In the genomic region with DNA sequence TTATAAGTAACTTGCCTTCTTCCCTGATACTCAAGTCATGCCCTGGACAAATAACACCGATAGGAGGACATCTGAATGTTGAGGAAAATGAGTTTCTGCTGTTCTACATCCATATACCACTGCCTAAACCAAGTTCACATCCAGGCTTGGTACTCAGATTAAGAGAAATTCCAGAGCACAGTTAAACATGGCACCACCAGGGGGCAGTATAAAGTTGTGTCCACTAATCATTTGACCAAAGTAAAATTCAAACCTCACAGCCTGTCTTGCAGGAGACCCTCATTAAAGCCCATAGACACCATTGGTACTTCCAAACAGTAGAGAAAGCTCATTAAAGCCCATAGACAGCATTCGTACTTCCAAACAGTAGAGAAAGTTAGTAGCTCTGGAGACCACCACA, we compare ENCODE assay signal across 10 mouse cellular contexts.
A peak's percentile ranks its signal among the peaks of the same experiment; 100 is the strongest.
DNase-seq lines count a peak whose midpoint lies in the region; ATAC-seq lines count a peak whose summit lies in the region.
"Had no signal": no experiment of that assay in that cellular context is flagged by ENCODE, and none has a peak within 500 bp of the region (broad histone marks: within the 10 kb centered on the region; RNA-seq: fewer than 3 reads in every experiment).

No protein-coding gene starts in this region.

- no peaks in the 10 kb centered on the region for H3K27me3 ChIP-seq in midbrain, embryonic 10.5 days (ENCODE audit: low read depth, poor library complexity, severe bottlenecking)
- H3K27me3 ChIP-seq in midbrain, embryonic 16.5 days (ENCODE audit: control insufficient read depth, insufficient read depth, low read depth, low read length): no peaks in the 10 kb centered on the region
- H3K27me3 ChIP-seq: embryonic facial prominence, embryonic 12.5 days; limb, embryonic 13.5 days had no signal

- H3K9ac ChIP-seq in midbrain, embryonic 16.5 days (ENCODE audit: low read depth, low read length): no peak overlapping the region
- H3K9ac ChIP-seq: embryonic facial prominence, embryonic 12.5 days; limb, embryonic 13.5 days had no signal

- no peak overlapping the region for H3K27ac ChIP-seq in midbrain, embryonic 10.5 days (replicated peaks)
- H3K27ac ChIP-seq in midbrain, embryonic 16.5 days (ENCODE audit: low read length): no peak overlapping the region
- H3K27ac ChIP-seq: embryonic facial prominence, embryonic 12.5 days; limb, embryonic 13.5 days had no signal

- no peak overlapping the region for H3K4me3 ChIP-seq in midbrain, embryonic 10.5 days
- H3K4me3 ChIP-seq in midbrain, embryonic 16.5 days (ENCODE audit: low read depth, low read length): no peak overlapping the region
- H3K4me3 ChIP-seq: embryonic facial prominence, embryonic 12.5 days; limb, embryonic 13.5 days had no signal

- H3K9me3 ChIP-seq in midbrain, embryonic 10.5 days (replicated peaks): no peaks in the 10 kb centered on the region
- no peaks in the 10 kb centered on the region for H3K9me3 ChIP-seq in midbrain, embryonic 16.5 days (replicated peaks; ENCODE audit: control insufficient read depth, low read length, poor library complexity, severe bottlenecking)
- H3K9me3 ChIP-seq: embryonic facial prominence, embryonic 12.5 days; limb, embryonic 13.5 days had no signal

- ATAC-seq in midbrain, embryonic 16.5 days: no peak
- no peak for ATAC-seq in granulocyte monocyte progenitor cell, adult 5-6 weeks (replicated peaks; ENCODE audit: poor library complexity, severe bottlenecking)

- H3K4me2 ChIP-seq in midbrain, embryonic 16.5 days (ENCODE audit: low read length): no peak overlapping the region
- H3K4me2 ChIP-seq: embryonic facial prominence, embryonic 12.5 days; limb, embryonic 13.5 days had no signal

- intact Hi-C loops in left cerebral cortex, postnatal 14 days (cut with DNase I): loop anchor here (5.0 to 10.0 kb wide), 2 partner anchors 216 to 389 kb away; no protein-coding TSS in a partner anchor

- 56% methylated on average over 2 of the region's 2 CpGs for WGBS in midbrain, embryonic 10.5 days
- WGBS in midbrain, embryonic 16.5 days: 45% methylated on average over 2 of the region's 2 CpGs

- no peaks in the 10 kb centered on the region for H3K36me3 ChIP-seq in midbrain, embryonic 10.5 days
- H3K36me3 ChIP-seq in midbrain, embryonic 16.5 days (ENCODE audit: control insufficient read depth, insufficient read depth, low read length): no peaks in the 10 kb centered on the region
- H3K36me3 ChIP-seq: embryonic facial prominence, embryonic 12.5 days; limb, embryonic 13.5 days had no signal

- no peaks in the 10 kb centered on the region for H3K4me1 ChIP-seq in midbrain, embryonic 10.5 days
- no peaks in the 10 kb centered on the region for H3K4me1 ChIP-seq in midbrain, embryonic 16.5 days (ENCODE audit: control insufficient read depth, insufficient read depth, low read length)
- H3K4me1 ChIP-seq: embryonic facial prominence, embryonic 12.5 days; limb, embryonic 13.5 days had no signal

- peak; percentile 47 for DNase-seq in midbrain, embryonic 10.5 days (ENCODE audit: low spot score)
- peak; percentile 4 for DNase-seq in adipocyte (ENCODE audit: low spot score)
- peak; percentile 76 for DNase-seq in embryo, embryonic 10 days (ENCODE audit: low spot score)
- DNase-seq in induced T-regulatory cell, adult 2 months (ENCODE audit: low read depth): peak; percentile 1
- DNase-seq in left cerebral cortex, postnatal 14 days (ENCODE audit: low spot score in 2 of 2): peak; percentile 30 to 62
- DNase-seq in retina, postnatal 1 day: peak; percentile 77

Comparison
In these comparisons a context has a peak if more than half of its experiments do, and no peak if none do; other contexts are left out.
1. DNase-seq: peak in every context shown above with its lines; median percentile 77 in retina, postnatal 1 day; 76 in embryo, embryonic 10 days; 47 in midbrain, embryonic 10.5 days; 46 in left cerebral cortex, postnatal 14 days; 4 in adipocyte; 1 in induced T-regulatory cell, adult 2 months.